Mouse (Mus musculus): ENCODE measurements around the gene Atp9a.

DNA sequence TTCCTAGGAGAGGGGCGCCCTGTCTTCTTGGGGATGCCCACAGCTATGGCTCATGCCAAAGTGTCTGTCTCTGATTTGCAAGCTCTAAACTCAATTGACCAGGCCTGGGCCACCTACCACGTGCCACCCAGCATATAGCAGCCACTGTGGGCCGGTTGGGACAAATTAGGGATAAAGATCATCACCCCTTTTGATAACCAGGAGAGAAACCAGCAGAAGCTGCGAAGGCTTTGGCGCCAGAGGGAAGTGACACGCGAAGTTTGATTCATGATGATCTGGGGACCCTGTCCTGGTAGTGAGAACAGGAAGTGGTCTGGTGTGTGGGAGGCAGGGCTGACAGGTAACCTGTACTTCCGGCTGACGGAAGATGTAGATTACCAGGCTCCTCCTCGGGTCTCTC, 151.7 kb downstream of the Atp9a start:
- TF ChIP-seq CTCF (IDR thresholded peaks at IDR 0.05; ENCODE audit: extremely low read depth, insufficient read depth, low read length): no peak
- TF ChIP-seq POLR2A (IDR thresholded peaks at IDR 0.05; ENCODE audit: extremely low read depth, insufficient read depth, low read length): no peak
